Mouse (Mus musculus) gastrocnemius, adult 8-10 months (tissue): ENCODE results near the gene Rgs8. TPM values are rescaled to one million over a fixed set of nuclear protein-coding genes. Genes with fewer than 3 reads are reported as not detected.

Experiments used
- DNase-seq, 2 experiments: peaks; one replicate each; pipeline ENCODE4 v3.0.0; 2022; ENCODE audit warnings: low spot score in 2 of 2
- total RNA-seq, 4 experiments: library from RNA; stranded (reverse); gene quantifications; 2 replicates each; pipeline ENCODE4 v1.2.4; 2022

Rgs8 gene
- total RNA-seq, 4 experiments from 2014 or later: not detected

GRCm38 (mm10) chr1:153704174-153704573 lies 51.3 kb downstream of the Rgs8 start:
- DNase-seq: no peak

- no peak for DNase-seq
These were observed 52.2 kb downstream of the Rgs8 start for GRCm38 (mm10) chr1:153704996-153705395.

- no peak for DNase-seq
These were observed 55.8 kb downstream of the Rgs8 start for GRCm38 (mm10) chr1:153708626-153709025.

GRCm38 (mm10) chr1:153709451-153709850 lies 56.6 kb downstream of the Rgs8 start:
- DNase-seq: no peak

- DNase-seq: no peak
These were observed 58.9 kb downstream of the Rgs8 start for GRCm38 (mm10) chr1:153711544-153712262.

GRCm38 (mm10) chr1:153712633-153713032 lies 59.8 kb downstream of the Rgs8 start:
- DNase-seq: no peak

- no peak for DNase-seq
These were observed 65.2 kb downstream of the Rgs8 start for GRCm38 (mm10) chr1:153717990-153718389.

- no peak for DNase-seq
These were observed 68.1 kb downstream of the Rgs8 start for GRCm38 (mm10) chr1:153720935-153721334.

GRCm38 (mm10) chr1:153721565-153722310 lies 68.9 kb downstream of the Rgs8 start:
- no peak for DNase-seq

- DNase-seq: no peak
These were observed 70.6 kb downstream of the Rgs8 start for GRCm38 (mm10) chr1:153723426-153723825.

- DNase-seq: no peak
These were observed 73.8 kb downstream of the Rgs8 start for GRCm38 (mm10) chr1:153726636-153727035.

- no peak for DNase-seq
These were observed 77.0 kb downstream of the Rgs8 start for GRCm38 (mm10) chr1:153729806-153730205.

- DNase-seq: peak; percentile 17 to 45
These were observed 77.8 kb downstream of the Rgs8 start for GRCm38 (mm10) chr1:153730671-153731070.

GRCm38 (mm10) chr1:153733181-153733580 lies 80.4 kb downstream of the Rgs8 start:
- no peak for DNase-seq

GRCm38 (mm10) chr1:153734866-153735265 lies 82.0 kb downstream of the Rgs8 start:
- no peak for DNase-seq

- no peak for DNase-seq
These were observed 83.3 kb downstream of the Rgs8 start for GRCm38 (mm10) chr1:153736096-153736495.

- no peak for DNase-seq
These were observed 84.6 kb downstream of the Rgs8 start for GRCm38 (mm10) chr1:153737101-153738085.

GRCm38 (mm10) chr1:153739437-153740015 lies 86.7 kb downstream of the Rgs8 start:
- DNase-seq: no peak

GRCm38 (mm10) chr1:153740145-153740544 lies 87.3 kb downstream of the Rgs8 start, which contains the start of gene Rgs16:
TSS of gene Rgs16 (plus strand) at chr1:153740349.
- DNase-seq: peak; percentile 37 to 67

GRCm38 (mm10) chr1:153740775-153741400 lies 88.1 kb downstream of the Rgs8 start:
- DNase-seq: no peak
